Mouse (Mus musculus): ENCODE data around the gene Olfr1394.
A peak's percentile ranks its signal among the peaks of the same experiment; 100 is the strongest.
"Not testable (repeated sequence)": the region's sequence is repeated elsewhere in the genome, so short reads cannot be mapped to it uniquely, and the experiment has no call there.

The Olfr1394 gene

DNA sequence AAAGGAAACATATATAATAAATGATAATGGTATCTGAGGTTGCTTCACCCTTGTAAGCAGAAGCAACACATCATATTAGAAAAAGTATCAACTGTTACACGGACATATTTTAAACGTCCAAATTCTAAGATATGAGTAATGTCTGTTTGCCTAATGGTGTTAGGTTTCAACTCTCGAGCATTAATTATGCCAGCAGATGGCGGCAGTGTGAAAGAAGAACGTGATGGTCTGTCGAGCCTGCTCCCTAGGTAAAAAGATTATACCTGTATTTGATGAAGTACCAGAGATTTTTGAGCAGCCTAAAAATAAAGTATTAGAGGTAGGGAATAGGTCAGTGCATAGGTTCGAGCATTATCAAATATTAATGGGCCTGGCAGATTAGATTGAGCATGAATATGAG lies 35.6 kb downstream of the Olfr1394 start:
- DNase-seq (ENCODE audit: low read depth, low spot score) = peak; percentile 34

DNA sequence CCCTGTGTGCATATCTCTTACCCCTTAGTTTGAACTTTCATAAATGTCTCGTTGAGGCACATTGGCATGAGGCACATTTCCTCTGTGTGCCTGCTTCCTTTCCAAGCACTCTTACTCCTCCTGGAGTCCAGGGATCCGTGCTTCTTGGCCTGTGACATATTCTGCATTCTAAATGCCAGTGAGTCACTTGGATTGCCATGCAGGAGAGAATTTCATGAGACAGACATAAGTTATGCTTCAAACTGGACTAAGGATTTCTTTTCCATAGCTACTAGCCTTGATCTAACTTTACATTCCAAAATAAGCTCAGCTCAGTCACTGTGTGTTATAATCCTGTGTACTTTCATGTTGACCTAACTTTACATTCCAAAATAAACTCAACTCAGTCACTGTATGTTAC lies 36.9 kb downstream of the Olfr1394 start:
- DNase-seq (ENCODE audit: low read depth, low spot score) = no peak

DNA sequence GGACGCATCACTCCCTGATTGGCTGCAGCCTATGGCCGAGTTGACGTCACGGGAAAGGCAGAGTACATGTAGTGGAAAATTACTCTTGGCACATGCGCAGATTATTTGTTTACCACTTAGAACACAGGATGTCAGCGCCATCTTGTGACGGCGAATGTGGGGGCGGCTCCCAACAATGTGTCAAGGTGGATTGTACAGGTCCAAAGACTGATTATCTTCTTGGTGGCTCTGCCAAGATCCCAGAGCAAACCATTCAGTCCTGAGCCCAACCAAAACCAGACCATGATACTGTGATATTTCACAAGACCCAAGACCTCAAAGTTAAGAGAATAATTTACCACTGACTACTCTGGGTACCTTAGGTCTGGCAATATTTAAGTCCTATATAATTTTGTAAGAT lies 40.6 kb downstream of the Olfr1394 start:
- DNase-seq (ENCODE audit: low read depth, low spot score) = not testable (repeated sequence)

DNA sequence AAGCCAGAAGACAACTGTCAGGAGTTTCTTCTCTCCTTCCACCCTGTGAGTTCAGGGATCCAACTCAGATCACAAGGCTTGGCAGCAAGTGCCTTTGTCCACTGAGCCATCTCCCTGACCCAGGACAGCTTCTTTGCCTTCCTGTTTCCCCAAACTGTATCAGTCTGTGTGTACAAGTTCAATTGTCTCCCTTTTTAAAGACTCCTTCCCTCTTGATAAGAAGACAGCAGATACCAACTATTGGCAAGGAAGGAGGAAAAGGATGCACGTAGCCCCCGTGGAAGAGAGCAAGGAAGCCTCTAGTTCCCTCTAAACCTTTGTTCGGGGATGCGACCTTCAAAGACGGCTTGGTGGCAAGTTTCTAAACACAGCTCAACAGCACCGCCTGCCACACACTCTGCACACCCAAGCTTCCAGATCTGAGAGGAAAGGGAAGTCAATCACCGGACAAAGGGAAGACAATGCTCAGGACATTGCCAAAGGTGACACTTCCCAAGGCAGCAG lies 41.7 kb downstream of the Olfr1394 start:
- DNase-seq (ENCODE audit: low read depth, low spot score) = no peak

DNA sequence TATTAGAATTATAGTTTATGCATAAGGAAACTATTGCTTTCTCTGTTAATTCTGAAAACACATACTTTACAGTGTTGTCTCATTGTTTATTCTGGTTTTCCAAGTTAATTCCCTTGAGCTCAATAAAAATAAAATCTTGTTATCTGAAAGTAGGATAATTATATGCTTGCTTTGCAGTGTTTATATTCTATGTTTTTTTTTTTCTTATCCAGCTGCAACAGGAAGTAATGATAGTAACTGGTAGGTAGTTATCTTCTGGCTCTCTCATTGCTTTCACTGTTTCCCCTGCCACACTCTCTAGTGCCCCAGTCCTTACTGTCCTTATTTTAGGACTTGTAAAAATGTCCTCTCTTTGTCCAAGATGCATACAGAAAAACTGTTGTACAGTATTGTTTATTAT lies 46.5 kb downstream of the Olfr1394 start:
- no peak for DNase-seq (ENCODE audit: low read depth, low spot score)

DNA sequence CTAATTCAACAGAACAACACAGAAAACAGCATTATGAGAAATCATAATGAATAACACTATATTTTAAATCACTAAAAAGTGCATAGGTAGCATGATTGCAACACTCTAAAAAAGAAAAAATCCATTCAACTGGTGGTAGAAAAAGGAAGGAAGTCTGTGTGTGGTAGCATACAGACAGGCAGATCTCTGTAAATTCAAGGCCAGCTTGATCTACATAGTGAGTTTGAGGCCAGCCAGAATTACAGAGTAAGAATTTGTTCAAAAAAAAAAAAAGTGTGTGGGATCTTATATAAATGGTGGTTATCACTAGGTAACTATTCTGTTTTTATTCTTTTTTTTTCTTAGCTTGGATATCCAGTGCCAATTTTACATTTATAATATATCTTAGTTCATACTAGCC lies 47.0 kb downstream of the Olfr1394 start:
- no peak for DNase-seq (ENCODE audit: low read depth, low spot score)

DNA sequence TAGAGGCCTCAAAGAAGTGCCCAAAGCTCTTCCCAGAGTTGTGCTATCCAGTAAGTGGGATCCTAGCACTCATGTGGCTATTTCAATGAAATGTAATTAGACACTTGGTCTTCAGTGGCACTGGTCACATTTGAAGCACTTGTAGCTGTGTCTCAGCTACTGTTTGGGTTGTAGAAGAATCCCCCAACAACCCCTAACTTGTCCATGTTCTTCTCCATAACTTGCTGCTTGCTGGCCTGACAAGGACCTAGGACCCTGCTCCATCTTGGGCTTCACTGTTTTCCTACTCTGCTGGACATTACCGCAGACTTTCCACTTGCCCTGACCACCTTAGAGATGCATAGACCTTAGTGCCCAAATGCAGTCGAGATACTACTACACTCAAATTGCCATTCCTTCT lies 47.9 kb downstream of the Olfr1394 start:
- no peak for DNase-seq (ENCODE audit: low read depth, low spot score)

DNA sequence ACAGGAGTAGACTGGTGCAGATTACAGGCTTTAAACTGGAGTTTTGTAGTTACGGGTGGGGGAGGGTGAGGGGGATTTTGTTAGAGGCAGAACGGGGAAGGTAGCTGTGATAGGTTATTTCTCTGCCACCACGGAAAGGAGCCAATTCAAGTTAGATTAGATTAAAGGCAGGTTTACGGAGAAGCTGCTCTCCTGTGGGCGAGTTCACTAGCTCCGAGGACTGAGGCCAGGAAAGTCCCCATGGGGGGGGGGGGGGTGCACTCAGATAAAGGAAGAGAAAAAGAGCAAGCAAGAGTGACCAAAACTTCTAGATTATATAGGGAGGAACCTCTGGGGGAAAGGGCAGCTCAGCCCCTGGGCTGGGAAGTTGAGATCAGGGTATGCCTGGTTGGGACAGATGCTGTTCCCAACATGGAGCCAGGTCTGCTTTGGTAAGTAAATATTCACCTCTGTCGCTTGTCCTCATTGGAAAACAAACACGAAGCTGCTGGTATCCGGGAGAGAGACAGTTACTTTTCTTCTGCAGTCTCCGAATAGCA lies 48.4 kb downstream of the Olfr1394 start:
- DNase-seq (ENCODE audit: low read depth, low spot score) = peak; percentile 9

DNA sequence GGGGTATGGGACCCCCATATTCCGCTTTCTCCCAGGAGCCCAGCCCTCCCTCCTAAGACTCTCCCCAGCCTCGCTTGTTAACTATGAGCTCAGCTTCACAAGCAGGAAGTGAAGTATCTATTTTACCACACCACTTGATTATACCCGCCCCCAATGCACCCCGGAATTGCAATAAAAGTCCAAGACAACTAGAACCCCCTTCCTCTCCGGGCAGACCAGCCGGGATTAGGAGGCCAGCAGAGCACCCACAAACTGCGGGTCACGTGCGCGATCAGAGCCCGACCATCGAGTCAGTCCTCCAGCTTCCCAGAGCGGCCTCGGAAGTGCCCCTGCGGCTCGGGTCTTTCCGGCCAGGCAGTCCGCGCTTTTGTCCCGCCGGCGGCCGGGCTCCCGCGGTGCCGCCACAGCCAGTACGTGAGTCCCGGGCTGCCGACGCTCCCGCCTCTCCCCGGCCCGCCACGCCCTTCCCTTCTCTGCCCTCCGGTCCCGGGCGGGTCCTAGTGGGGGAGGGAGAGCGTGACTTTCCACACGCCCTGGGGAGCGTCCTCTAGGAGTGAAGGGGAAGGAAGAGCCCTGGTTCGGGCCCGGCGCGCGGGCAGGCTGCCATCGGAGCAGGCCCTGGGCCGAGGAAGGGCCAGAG lies 49.1 kb downstream of the Olfr1394 start, which contains the start of gene Zfp62:
Gene Zfp62, plus strand, starts transcription at position 164 of the 640 bp plus-strand sequence.
- DNase-seq (ENCODE audit: low read depth, low spot score) = peak; percentile 83

DNA sequence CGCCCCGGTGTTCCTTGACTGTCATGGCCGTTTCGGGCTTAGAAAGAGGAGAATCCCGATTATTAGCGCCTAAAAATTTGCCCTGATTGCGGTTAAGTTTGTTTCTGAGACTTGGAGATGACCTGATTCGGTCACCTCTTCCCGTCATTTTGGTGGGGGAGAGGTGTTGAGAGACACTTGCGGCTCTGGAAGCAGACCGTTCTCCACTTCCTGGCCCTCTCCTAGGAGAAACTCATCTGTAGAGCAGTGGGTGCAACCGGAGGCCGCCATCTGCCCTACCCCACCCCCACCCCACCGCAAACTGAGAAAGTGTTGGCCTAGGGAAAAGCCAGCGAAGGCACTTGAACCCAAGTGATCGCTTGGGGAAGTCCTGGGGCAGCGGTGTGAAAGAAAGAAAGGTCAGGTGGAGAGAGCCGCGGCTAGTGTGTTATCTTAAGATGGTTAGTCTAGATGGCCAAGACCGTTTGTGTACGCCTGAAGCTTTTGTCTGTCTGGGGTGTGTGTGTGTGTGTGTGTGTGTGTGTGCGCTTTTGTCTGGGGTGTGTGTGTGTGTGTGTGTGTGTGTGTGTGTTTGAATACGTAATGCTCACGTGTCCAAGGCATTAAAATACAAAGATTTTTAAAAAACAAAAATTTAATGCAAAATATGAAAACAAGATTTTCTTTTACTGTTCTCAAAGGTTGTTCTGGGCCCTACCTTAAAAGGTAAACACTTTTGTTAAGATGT lies 49.8 kb downstream of the Olfr1394 start:
- peak; percentile 47 for DNase-seq (ENCODE audit: low read depth, low spot score)

DNA sequence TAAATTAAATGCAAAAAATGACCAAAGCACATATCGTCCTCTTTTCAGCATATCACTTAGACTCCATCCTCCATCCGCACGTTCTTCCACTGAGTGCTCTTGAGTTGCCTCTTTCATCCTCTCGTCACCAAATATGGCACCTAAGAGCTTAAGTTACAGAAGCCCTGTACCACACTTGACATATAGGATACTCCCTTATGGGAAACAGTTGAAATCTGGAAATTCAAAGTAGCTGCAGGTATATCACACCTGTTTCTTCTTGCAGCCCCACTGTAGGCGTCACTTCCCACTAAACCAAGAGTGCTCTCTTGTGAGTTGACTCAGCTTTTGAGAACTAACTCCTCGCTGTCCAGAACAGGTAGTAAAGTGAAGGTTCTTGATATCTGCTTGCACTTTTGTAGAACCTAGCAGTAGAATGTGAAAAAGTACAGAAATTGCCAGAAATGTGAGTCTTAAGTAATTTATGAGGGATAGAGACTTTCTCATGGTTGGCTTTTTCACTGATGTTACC lies 51.0 kb downstream of the Olfr1394 start:
- DNase-seq (ENCODE audit: low read depth, low spot score) = no peak

DNA sequence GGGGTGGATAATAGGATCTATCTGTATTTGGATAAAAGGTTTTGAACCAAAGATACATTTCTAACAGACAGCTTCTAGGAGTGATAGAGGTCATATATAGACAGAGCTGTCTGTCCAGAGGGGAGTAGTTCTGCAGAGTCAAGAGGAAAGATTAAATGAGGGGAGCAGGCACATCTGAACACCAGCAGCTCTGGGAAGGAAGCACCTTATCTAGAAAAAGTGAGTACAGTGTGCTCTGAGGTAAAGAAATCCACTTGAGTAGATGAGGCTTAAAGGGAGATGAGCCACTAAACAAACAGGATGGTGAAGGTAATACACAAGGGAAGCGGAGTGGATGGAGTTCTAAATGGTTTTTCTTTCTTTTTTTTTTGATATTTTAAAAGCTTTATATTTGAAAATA lies 53.3 kb downstream of the Olfr1394 start:
- DNase-seq (ENCODE audit: low read depth, low spot score) = no peak

Data from embryo, embryonic 11.5 days (tissue).